Mouse (Mus musculus): ENCODE results near the gene Gyg. TPM values are rescaled to one million over a fixed set of nuclear protein-coding genes. Genes with fewer than 3 reads are reported as not detected.

Gene Gyg
- polyA plus RNA-seq (2014; fragmentation: Nextera tagmentation; extraction: Ambion mirVana): 56.5 and 59.5 TPM in 2 replicates

- H3K4me2 ChIP-seq (ENCODE audit: low read depth, low read length): peak within 1 kb of the TSS; percentile 90
- H3K36me3 ChIP-seq (ENCODE audit: control insufficient read depth, insufficient read depth, low read length): 0 out of 2 replicates have a peak, but pooled peaks cover 2% of the 10 kb centered on the region
- H3K4me1 ChIP-seq (ENCODE audit: control insufficient read depth, insufficient read depth, low read length): no peaks in the 10 kb centered on the region; the same call in 1 of the 2 replicates
- no peaks in the 10 kb centered on the region for H3K27me3 ChIP-seq (replicated peaks; ENCODE audit: control insufficient read depth, insufficient read depth, low read length)
- DNase-seq (ENCODE audit: low spot score) (peak; percentile 63), ATAC-seq (ENCODE audit: low read depth) (peak; percentile 94)
- H3K9ac ChIP-seq (ENCODE audit: low read depth, low read length): peak within 1 kb of the TSS; percentile 83
- WGBS: 1% methylated on average over 35 of the region's 73 CpGs
- H3K27ac ChIP-seq (replicated peaks; ENCODE audit: low read depth, low read length): no peak within 1 kb of the TSS
- H3K4me3 ChIP-seq (ENCODE audit: low read depth, low read length): peak within 1 kb of the TSS; percentile 71
- 0 out of 2 replicates have a peak, but pooled peaks cover 5% of the 10 kb centered on the region for H3K9me3 ChIP-seq (ENCODE audit: control insufficient read depth, low read length)
These were observed at the start of gene Gyg for GRCm38 (mm10) chr3:20154531-20155367. Gene Gyg (minus strand): TSS chr3:20155317.

GRCm38 (mm10) chr3:20198869-20199268 lies 43.8 kb upstream of the Gyg start:
- Histone ChIP-seq H3K4me1 (ENCODE audit: control insufficient read depth, insufficient read depth, low read length) (no peaks in the 10 kb centered on the region), H3K36me3 (ENCODE audit: control insufficient read depth, insufficient read depth, low read length) (no peaks in the 10 kb centered on the region), H3K4me3 (ENCODE audit: low read depth, low read length) (no peak overlapping the region), H3K9me3 (ENCODE audit: control insufficient read depth, low read length) (no peaks in the 10 kb centered on the region), H3K27me3 (replicated peaks; ENCODE audit: control insufficient read depth, insufficient read depth, low read length) (no peaks in the 10 kb centered on the region), H3K9ac (ENCODE audit: low read depth, low read length) (no peak overlapping the region), H3K27ac (replicated peaks; ENCODE audit: low read depth, low read length) (no peak overlapping the region), H3K4me2 (ENCODE audit: low read depth, low read length) (no peak overlapping the region)
- 26% methylated on average over 6 of the region's 6 CpGs for WGBS
- no peak for ATAC-seq (ENCODE audit: low read depth)
- peak; percentile 57 for DNase-seq (ENCODE audit: low spot score)

- ATAC-seq (ENCODE audit: low read depth): no peak
- 88% methylated on average over 10 of the region's 10 CpGs for WGBS
- no peak for DNase-seq (ENCODE audit: low spot score)
- Histone ChIP-seq H3K4me3 (ENCODE audit: low read depth, low read length) (no peak overlapping the region), H3K27me3 (replicated peaks; ENCODE audit: control insufficient read depth, insufficient read depth, low read length) (no peaks in the 10 kb centered on the region), H3K27ac (replicated peaks; ENCODE audit: low read depth, low read length) (no peak overlapping the region), H3K4me1 (ENCODE audit: control insufficient read depth, insufficient read depth, low read length) (no peaks in the 10 kb centered on the region), H3K4me2 (ENCODE audit: low read depth, low read length) (no peak overlapping the region), H3K36me3 (ENCODE audit: control insufficient read depth, insufficient read depth, low read length) (no peaks in the 10 kb centered on the region), H3K9ac (ENCODE audit: low read depth, low read length) (no peak overlapping the region), H3K9me3 (ENCODE audit: control insufficient read depth, low read length) (no peaks in the 10 kb centered on the region)
These were observed 42.8 kb upstream of the Gyg start for GRCm38 (mm10) chr3:20197878-20198277.

GRCm38 (mm10) chr3:20188976-20189675 lies 34.0 kb upstream of the Gyg start:
- Histone ChIP-seq H3K9ac (ENCODE audit: low read depth, low read length) (no peak overlapping the region), H3K4me2 (ENCODE audit: low read depth, low read length) (no peak overlapping the region), H3K27me3 (replicated peaks; ENCODE audit: control insufficient read depth, insufficient read depth, low read length) (no peaks in the 10 kb centered on the region), H3K4me3 (ENCODE audit: low read depth, low read length) (no peak overlapping the region), H3K4me1 (ENCODE audit: control insufficient read depth, insufficient read depth, low read length) (no peaks in the 10 kb centered on the region), H3K9me3 (ENCODE audit: control insufficient read depth, low read length) (no peaks in the 10 kb centered on the region), H3K36me3 (ENCODE audit: control insufficient read depth, insufficient read depth, low read length) (no peaks in the 10 kb centered on the region), H3K27ac (replicated peaks; ENCODE audit: low read depth, low read length) (no peak overlapping the region)
- 42% methylated on average over 5 of the region's 5 CpGs for WGBS
- DNase-seq (ENCODE audit: low spot score) (peak; percentile 49), ATAC-seq (ENCODE audit: low read depth) (no peak)

GRCm38 (mm10) chr3:20172394-20172793 lies 17.3 kb upstream of the Gyg start:
- Histone ChIP-seq H3K4me3 (ENCODE audit: low read depth, low read length) (no peak overlapping the region), H3K4me1 (ENCODE audit: control insufficient read depth, insufficient read depth, low read length) (no peaks in the 10 kb centered on the region), H3K9me3 (ENCODE audit: control insufficient read depth, low read length) (no peaks in the 10 kb centered on the region), H3K36me3 (ENCODE audit: control insufficient read depth, insufficient read depth, low read length) (no peaks in the 10 kb centered on the region), H3K9ac (ENCODE audit: low read depth, low read length) (no peak overlapping the region), H3K27me3 (replicated peaks; ENCODE audit: control insufficient read depth, insufficient read depth, low read length) (no peaks in the 10 kb centered on the region), H3K4me2 (ENCODE audit: low read depth, low read length) (no peak overlapping the region), H3K27ac (replicated peaks; ENCODE audit: low read depth, low read length) (no peak overlapping the region)
- 99% methylated on average over 6 of the region's 6 CpGs for WGBS
- ATAC-seq (ENCODE audit: low read depth) (no peak), DNase-seq (ENCODE audit: low spot score) (no peak)

GRCm38 (mm10) chr3:20167487-20167886 lies 12.4 kb upstream of the Gyg start:
- H3K4me2 ChIP-seq (ENCODE audit: low read depth, low read length): no peak overlapping the region

GRCm38 (mm10) chr3:20155476-20155875 lies 359 bp upstream of the Gyg start:
- DNase-seq (ENCODE audit: low spot score) (no peak), ATAC-seq (ENCODE audit: low read depth) (no peak)
- Histone ChIP-seq H3K9me3 (ENCODE audit: control insufficient read depth, low read length) (0 out of 2 replicates have a peak, but pooled peaks cover 5% of the 10 kb centered on the region), H3K27me3 (replicated peaks; ENCODE audit: control insufficient read depth, insufficient read depth, low read length) (no peaks in the 10 kb centered on the region), H3K27ac (replicated peaks; ENCODE audit: low read depth, low read length) (no peak overlapping the region), H3K4me2 (ENCODE audit: low read depth, low read length) (peak overlapping the region; percentile 90), H3K4me3 (ENCODE audit: low read depth, low read length) (peak overlapping the region; percentile 71), H3K4me1 (ENCODE audit: control insufficient read depth, insufficient read depth, low read length) (no peaks in the 10 kb centered on the region; the same call in 1 of the 2 replicates), H3K9ac (ENCODE audit: low read depth, low read length) (peak overlapping the region; percentile 83), H3K36me3 (ENCODE audit: control insufficient read depth, insufficient read depth, low read length) (no peaks in the 10 kb centered on the region)
- whole genome bisulfite sequencing: 85% methylated on average over 6 of the region's 6 CpGs

More at GRCm38 (mm10) chr3:20167487-20167886, 12.4 kb upstream of the Gyg start:
- WGBS: 69% methylated on average over 1 of the region's 1 CpGs
- H3K4me1 ChIP-seq (ENCODE audit: control insufficient read depth, insufficient read depth, low read length): no peaks in the 10 kb centered on the region
- H3K27ac ChIP-seq (replicated peaks; ENCODE audit: low read depth, low read length): no peak overlapping the region
- DNase-seq (ENCODE audit: low spot score): no peak
- no peaks in the 10 kb centered on the region for H3K9me3 ChIP-seq (ENCODE audit: control insufficient read depth, low read length)
- ATAC-seq (ENCODE audit: low read depth): no peak
- no peaks in the 10 kb centered on the region for H3K36me3 ChIP-seq (ENCODE audit: control insufficient read depth, insufficient read depth, low read length)
- no peak overlapping the region for H3K9ac ChIP-seq (ENCODE audit: low read depth, low read length)
- no peak overlapping the region for H3K4me3 ChIP-seq (ENCODE audit: low read depth, low read length)
- H3K27me3 ChIP-seq (replicated peaks; ENCODE audit: control insufficient read depth, insufficient read depth, low read length): no peaks in the 10 kb centered on the region

GRCm38 (mm10) chr3:20151651-20152050 lies 3.5 kb downstream of the Gyg start:
- no peaks in the 10 kb centered on the region for H3K27me3 ChIP-seq (replicated peaks; ENCODE audit: control insufficient read depth, insufficient read depth, low read length)
- no peak overlapping the region for H3K27ac ChIP-seq (replicated peaks; ENCODE audit: low read depth, low read length)
- 84% methylated on average over 3 of the region's 3 CpGs for WGBS
- DNase-seq (ENCODE audit: low spot score) (no peak), ATAC-seq (ENCODE audit: low read depth) (no peak)
- peaks cover 15% of the 10 kb centered on the region; the same call in 1 of the 2 replicates for H3K36me3 ChIP-seq (ENCODE audit: control insufficient read depth, insufficient read depth, low read length)
- H3K4me1 ChIP-seq (ENCODE audit: control insufficient read depth, insufficient read depth, low read length): peaks cover 2% of the 10 kb centered on the region
- no peak overlapping the region for H3K9ac ChIP-seq (ENCODE audit: low read depth, low read length)
- no peak overlapping the region for H3K4me3 ChIP-seq (ENCODE audit: low read depth, low read length)
- H3K9me3 ChIP-seq (ENCODE audit: control insufficient read depth, low read length): no peaks in the 10 kb centered on the region
- H3K4me2 ChIP-seq (ENCODE audit: low read depth, low read length): no peak overlapping the region

Measured in embryonic facial prominence, embryonic 14.5 days (tissue).